Mouse (Mus musculus) heart, postnatal 0 days (tissue): Measurements from ENCODE around the gene Tnp1. TPM values are rescaled to one million over a fixed set of nuclear protein-coding genes. Genes with fewer than 3 reads are reported as not detected.

Experiments used
- ATAC-seq: fragments of 200-750 bp; cut with Nextera tagmentation; 2 replicates; pipeline ENCODE4 v1.8.0; 2017; ENCODE audit warnings: low read depth, moderate number of reproducible peaks, moderate library complexity; ENCODE audit not compliant: insufficient read depth
- DNase-seq: peaks from one replicate; pipeline ENCODE4 v3.0.0-alpha.2; 2016; ENCODE audit warnings: low spot score
- H3K27ac ChIP-seq: fragments of 300-500 bp; sonication (generic); 2 replicates; pipeline ENCODE4 v1.5.1; 2014; ENCODE audit warnings: low read depth, mild to moderate bottlenecking
- H3K27me3 ChIP-seq: fragments of 300-500 bp; sonication (generic); 2 replicates; pipeline ENCODE4 v1.6.1; 2014; ENCODE audit warnings: low read length, mixed read lengths; ENCODE audit not compliant: control insufficient read depth, insufficient read depth
- H3K36me3 ChIP-seq: fragments of 300-500 bp; sonication (generic); replicated peaks from 2 replicates; pipeline ENCODE4 v1.6.1; 2014; ENCODE audit warnings: low read length, mixed read lengths; ENCODE audit not compliant: control insufficient read depth, insufficient read depth
- H3K4me1 ChIP-seq: fragments of 300-500 bp; sonication (generic); 2 replicates; pipeline ENCODE4 v1.6.1; 2014; ENCODE audit warnings: antibody characterized with exemption; ENCODE audit not compliant: control insufficient read depth, insufficient read depth
- H3K4me2 ChIP-seq: fragments of 300-500 bp; sonication (generic); 2 replicates; pipeline ENCODE4 v1.6.1; 2014; ENCODE audit warnings: low read depth, mild to moderate bottlenecking, low read length, moderate library complexity
- H3K4me3 ChIP-seq: fragments of 300-500 bp; sonication (generic); 2 replicates; pipeline ENCODE4 v1.5.1; 2014; ENCODE audit warnings: low read depth, low read length
- H3K9ac ChIP-seq: fragments of 300-500 bp; sonication (generic); replicated peaks from 2 replicates; pipeline ENCODE4 v1.6.1; 2014; ENCODE audit warnings: low read depth, low read length, mixed read lengths
- H3K9me3 ChIP-seq: fragments of 300-500 bp; sonication (generic); replicated peaks from 2 replicates; pipeline ENCODE4 v1.6.1; 2016; ENCODE audit warnings: low read length; ENCODE audit not compliant: control insufficient read depth
- CTCF ChIP-seq: IDR thresholded peaks from 2 replicates; pipeline ENCODE4 v1.5.1; 2016; ENCODE audit warnings: antibody characterized with exemption, control low read depth, low read depth
- EP300 ChIP-seq: IDR thresholded peaks from 2 replicates; pipeline ENCODE4 v1.6.1; 2016; ENCODE audit warnings: antibody characterized with exemption, low read depth
- WGBS: fragments of 180-500 bp; shearing (Covaris S2); extraction: QIAGEN DNeasy Blood & Tissue Kit; methylation state at CpG from one replicate; pipeline ENCODE4 v1.1.7; 2014; 5-methylcytosine and 5-hydroxymethylcytosine counted together
- polyA plus RNA-seq: library from polyadenylated mRNA; unstranded; fragments of >200 nt; fragmentation: Nextera tagmentation; extraction: Ambion mirVana; gene quantifications from 2 replicates; pipeline ENCODE4 v1.2.1, GENCODE M21; 2015
- total RNA-seq: library from RNA; depleted of rRNA; stranded (reverse); fragments of >200 nt; gene quantifications from 2 replicates; pipeline ENCODE4 v1.2.3, GENCODE M21; 2014; ENCODE audit warnings: low replicate concordance; rRNA removed

Tnp1 gene
- total RNA-seq (not detected in 2 replicates), polyA plus RNA-seq (not detected in 2 replicates)

DNA sequence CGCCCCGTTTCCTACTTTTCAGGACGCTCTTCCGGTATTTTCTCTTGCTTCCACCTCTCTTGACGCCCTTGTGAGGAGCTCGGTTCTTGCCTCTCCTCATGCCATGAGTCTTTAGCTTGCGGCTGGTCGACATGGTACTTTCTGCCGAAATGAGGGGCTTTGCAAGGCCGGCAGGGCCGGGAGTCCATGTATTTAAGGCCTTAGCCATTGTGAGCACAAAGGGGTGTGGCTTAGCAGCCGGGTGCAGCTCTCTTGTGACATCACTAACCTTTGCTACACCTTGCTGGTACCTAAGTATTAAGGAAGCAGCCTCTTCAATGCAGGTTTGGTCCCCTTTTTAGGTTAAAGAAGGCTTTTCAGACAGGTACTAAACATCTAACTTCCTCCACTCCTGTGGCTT is at the start of gene Tnp1:
Gene Tnp1, minus strand, starts transcription at position 179 of the 400 bp plus-strand sequence.
- no peak within 1 kb of the TSS for H3K9ac ChIP-seq
- H3K4me3 ChIP-seq = no peak within 1 kb of the TSS
- 93% methylated on average over 12 of the region's 12 CpGs for WGBS
- DNase-seq (no peak), ATAC-seq (no peak)
- no peak within 1 kb of the TSS for H3K27ac ChIP-seq
- TF ChIP-seq CTCF (no peak), EP300 (no peak)
- H3K4me1 ChIP-seq = no peaks in the 10 kb centered on the region
- no peaks in the 10 kb centered on the region for H3K9me3 ChIP-seq
- no peak within 1 kb of the TSS for H3K4me2 ChIP-seq
- no peaks in the 10 kb centered on the region for H3K36me3 ChIP-seq
- H3K27me3 ChIP-seq = no peaks in the 10 kb centered on the region

DNA sequence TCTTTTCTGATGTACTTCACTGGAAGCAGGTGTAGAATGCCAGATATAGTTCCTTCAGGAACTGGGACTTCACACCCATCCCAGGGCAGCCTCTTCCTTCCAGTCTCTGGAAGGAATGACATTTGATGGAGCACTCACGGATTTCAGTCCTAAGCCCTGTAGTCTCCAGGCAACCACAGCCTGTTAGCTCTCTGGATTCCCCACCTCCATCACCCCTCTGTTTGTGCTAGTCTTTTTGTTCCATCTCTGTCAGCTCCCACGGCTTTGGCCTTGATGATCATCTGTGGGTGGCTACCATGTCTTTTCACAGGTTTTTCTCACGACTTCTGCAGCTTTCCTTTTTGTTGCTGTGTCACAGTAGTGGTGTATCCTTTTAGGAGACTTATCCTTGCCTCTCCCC is 48.6 kb upstream of the Tnp1 start:
- Histone ChIP-seq H3K27ac (no peak overlapping the region), H3K9me3 (no peaks in the 10 kb centered on the region), H3K4me2 (no peak overlapping the region), H3K4me3 (no peak overlapping the region), H3K9ac (no peak overlapping the region), H3K27me3 (no peaks in the 10 kb centered on the region), H3K36me3 (no peaks in the 10 kb centered on the region), H3K4me1 (no peaks in the 10 kb centered on the region)
- WGBS = 75% methylated on average over 3 of the region's 3 CpGs
- no peak for ATAC-seq
- DNase-seq = no peak
- TF ChIP-seq EP300 (no peak), CTCF (no peak)

DNA sequence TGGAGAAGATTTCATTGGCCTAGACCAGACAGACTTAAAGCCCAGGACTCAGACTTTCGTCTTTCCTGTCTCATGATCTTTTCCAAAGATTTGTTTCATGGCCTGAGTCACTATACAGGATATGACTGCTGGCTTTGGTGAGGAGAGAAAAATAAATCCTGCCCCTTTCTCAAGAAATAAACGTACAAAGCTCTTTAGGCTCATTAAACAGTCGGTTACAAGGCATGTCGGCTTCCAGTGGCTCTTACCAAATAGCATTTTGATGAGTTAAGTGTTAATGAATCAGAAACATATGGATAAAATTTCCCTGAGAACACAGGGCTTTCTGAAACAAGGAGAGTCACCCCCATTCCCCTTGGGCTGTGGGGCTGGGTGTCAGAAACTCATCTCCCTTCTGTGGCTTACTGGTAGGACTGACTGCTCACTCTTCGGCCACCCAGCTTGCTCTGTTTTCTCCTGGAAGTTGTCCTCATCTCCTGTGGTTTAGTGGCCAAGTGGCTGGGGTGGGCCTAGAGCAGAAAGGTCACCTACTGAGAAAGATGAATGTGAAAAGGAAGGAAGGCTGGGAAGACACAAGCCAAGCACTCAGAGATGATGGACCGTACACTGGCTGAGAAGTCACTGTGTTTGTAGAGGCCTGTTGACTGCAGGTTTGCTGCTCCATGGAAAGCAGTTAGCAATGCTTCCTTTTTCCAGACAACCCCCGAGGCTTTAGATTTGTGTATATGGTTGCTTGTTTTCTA is 46.0 kb upstream of the Tnp1 start:
- H3K9ac ChIP-seq = no peak overlapping the region
- H3K4me2 ChIP-seq = no peak overlapping the region
- H3K9me3 ChIP-seq = no peaks in the 10 kb centered on the region
- H3K4me1 ChIP-seq = no peaks in the 10 kb centered on the region
- TF ChIP-seq EP300 (no peak), CTCF (no peak)
- no peaks in the 10 kb centered on the region for H3K36me3 ChIP-seq
- ATAC-seq (no peak; the same call in 1 of the 2 replicates), DNase-seq (no peak)
- no peak overlapping the region for H3K27ac ChIP-seq
- WGBS = 65% methylated on average over 7 of the region's 7 CpGs
- H3K27me3 ChIP-seq = no peaks in the 10 kb centered on the region
- no peak overlapping the region for H3K4me3 ChIP-seq

DNA sequence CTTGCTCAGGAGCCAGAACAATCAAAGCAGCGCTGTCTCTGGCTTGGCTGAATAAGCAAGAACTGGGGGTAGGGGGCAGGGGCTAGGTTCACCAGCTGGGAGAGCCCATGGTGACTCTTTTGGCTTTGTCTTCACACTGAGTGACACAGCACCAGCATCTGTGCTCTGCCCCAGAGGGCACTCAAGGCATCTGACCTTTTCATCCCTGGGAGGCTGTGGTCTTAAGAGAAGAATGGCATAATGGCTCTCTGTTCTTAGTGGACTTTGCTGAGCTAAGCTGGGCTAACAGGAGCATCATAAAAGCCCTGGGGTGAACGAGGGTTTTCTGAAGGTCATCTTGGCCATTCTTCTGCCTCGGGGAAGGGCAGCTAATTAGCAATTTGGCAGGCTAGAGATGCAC is 44.6 kb upstream of the Tnp1 start:
- 56% methylated on average over 3 of the region's 3 CpGs for WGBS
- no peak overlapping the region for H3K9ac ChIP-seq
- H3K36me3 ChIP-seq = no peaks in the 10 kb centered on the region
- H3K9me3 ChIP-seq = no peaks in the 10 kb centered on the region
- DNase-seq (no peak), ATAC-seq (no peak)
- H3K4me3 ChIP-seq = no peak overlapping the region
- no peak overlapping the region for H3K4me2 ChIP-seq
- H3K27me3 ChIP-seq = no peaks in the 10 kb centered on the region
- no peaks in the 10 kb centered on the region for H3K4me1 ChIP-seq
- H3K27ac ChIP-seq = no peak overlapping the region
- TF ChIP-seq EP300 = no peak
- TF ChIP-seq CTCF = no peak

DNA sequence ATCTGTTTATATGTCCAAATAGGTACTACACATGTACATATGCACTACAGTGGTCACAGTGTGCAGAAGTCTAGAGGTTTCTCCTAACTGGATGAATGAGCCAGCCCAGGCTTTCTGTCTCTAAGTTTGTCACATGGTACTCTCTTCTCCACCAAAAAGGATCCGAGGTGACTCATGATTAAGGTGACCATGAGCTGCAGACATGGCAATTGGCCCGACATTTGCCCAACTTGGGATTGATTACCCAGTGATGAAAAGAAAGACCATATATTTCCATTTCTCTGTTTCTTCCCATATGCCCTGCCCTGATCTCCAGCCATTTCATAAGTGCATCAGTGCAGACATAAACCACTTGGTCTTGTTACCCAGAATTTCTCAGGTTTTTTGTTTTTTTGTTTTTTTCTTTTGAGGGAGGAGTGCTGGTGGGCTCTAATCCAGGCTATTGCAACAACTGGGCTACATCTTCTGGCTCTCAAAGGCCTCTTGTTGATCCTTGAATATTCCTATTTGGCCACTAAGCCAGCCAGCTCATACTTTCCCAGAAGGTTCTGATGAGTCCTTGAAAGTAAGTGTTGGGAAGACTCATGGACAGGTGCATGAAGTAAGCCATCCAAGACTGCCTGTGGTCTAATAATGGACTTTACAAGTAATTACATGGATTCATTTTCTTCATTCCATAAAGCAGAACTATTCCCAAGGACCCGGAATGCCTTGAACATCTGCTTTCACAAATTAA is 40.7 kb upstream of the Tnp1 start:
- no peak overlapping the region for H3K27ac ChIP-seq
- ATAC-seq = no peak

More for the DNA sequence above, 40.7 kb upstream of the Tnp1 start:
- H3K27me3 ChIP-seq = no peaks in the 10 kb centered on the region
- no peak overlapping the region for H3K9ac ChIP-seq
- no peaks in the 10 kb centered on the region for H3K9me3 ChIP-seq
- no peaks in the 10 kb centered on the region for H3K4me1 ChIP-seq
- no peak for TF ChIP-seq CTCF
- no peak for TF ChIP-seq EP300
- DNase-seq = no peak
- H3K36me3 ChIP-seq = no peaks in the 10 kb centered on the region
- H3K4me2 ChIP-seq = no peak overlapping the region
- 83% methylated on average over 3 of the region's 3 CpGs for WGBS
- H3K4me3 ChIP-seq = no peak overlapping the region
